Mouse (Mus musculus) retina, postnatal 7 days (tissue): Measurements from ENCODE around the gene Epha1.

Experiments
- DNase-seq: peaks from one replicate; pipeline ENCODE4 v3.0.0-alpha.2; 2012; ENCODE audit warnings: low read depth, low spot score

Epha1 gene

DNA sequence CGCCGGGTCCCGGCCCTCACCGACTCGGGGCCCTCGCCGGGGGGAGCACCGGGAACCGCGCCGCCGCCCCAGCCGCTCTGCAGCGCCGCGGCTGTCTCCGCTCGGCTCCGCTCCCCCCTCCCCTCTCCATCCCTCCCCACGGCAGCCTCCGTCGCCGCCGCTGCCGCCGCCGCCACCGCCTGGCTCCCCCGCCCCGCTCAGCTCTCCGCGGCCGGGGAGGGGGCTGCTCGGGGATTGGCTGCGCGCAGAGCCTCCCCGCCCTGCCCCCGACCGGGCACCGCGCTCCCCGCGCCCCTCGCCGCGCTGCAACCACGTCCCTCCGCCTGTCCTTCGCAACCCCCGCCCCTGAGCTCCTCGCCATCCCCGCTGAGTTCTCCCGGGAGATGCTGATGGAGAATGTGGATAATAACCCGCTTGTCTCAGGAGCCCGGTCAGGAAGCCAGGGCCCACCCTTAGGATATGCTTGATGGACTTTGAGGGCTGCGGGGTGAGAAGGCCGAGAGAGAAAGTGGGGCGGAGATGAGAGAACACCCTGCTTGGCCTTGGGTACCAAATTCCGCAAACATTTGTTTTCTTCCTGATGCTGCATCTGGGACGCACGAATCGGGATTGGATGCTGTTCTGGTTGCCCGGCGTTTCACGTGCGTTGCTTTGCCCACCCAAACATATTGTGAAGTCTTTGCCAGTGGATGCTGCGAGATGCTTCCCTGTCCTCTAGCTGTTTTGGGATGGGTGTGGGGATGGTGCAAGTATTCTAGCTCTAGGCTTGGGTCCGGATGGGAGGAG lies 48.4 kb downstream of the Epha1 start, which contains the start of gene Fam131b:
Fam131b (minus strand) TSS at position 162 of the 786 bp plus-strand sequence.
- DNase-seq: no peak

DNA sequence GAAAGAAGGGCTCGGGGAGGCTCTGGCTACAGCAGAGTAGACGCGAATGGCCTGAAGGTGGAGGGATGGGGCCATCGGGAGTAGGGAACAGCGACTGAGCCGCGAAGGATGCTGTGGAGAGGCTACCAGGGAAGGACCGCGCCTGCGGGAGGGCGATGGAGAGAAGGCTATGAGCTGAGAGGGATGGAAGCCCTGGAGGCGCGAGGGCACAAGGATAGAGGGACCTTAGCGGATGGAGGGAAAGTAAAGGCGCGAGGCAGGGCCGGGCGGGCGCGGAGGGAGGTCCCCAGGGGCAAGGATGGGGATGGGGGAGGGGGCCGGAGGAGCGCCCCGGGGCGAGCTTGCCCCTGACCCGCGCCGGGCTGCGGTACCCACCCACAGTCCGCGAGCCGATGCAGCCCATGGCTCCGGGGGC lies 49.0 kb downstream of the Epha1 start:
- DNase-seq: peak; percentile 3

DNA sequence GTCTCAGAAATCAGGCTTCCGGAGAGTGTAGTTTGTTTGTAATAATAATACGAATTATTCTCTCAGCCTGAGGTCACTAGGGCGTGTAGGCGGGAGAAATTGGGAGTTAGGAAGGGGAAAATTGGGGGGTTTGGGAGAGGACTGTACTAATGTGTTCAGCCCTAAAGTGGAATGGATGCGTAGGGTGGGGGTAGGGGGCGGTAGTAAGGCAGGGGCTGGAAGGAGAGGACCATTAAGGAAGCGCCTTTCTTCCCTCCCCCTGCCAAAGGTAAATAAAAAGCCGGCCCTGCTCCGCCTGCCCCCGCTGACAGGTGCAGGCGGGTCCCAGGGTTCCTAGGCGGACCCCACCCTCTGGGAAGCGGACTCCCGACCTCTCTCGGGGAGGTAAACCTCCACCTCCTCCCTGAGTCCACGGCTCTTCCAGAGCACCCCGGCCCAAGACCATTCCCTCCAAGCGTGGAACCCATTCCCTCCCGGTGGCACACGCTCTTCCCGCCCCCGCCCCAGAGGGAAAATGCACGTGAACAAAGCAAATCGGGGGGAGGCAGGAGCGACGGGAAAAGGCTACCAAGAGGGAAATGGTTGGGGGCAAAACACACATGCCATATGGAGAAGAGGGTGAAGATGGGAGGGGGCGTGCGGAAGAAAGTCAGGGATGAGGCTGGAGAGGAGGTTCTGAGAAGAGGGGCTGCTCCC lies 49.5 kb downstream of the Epha1 start:
- no peak for DNase-seq

DNA sequence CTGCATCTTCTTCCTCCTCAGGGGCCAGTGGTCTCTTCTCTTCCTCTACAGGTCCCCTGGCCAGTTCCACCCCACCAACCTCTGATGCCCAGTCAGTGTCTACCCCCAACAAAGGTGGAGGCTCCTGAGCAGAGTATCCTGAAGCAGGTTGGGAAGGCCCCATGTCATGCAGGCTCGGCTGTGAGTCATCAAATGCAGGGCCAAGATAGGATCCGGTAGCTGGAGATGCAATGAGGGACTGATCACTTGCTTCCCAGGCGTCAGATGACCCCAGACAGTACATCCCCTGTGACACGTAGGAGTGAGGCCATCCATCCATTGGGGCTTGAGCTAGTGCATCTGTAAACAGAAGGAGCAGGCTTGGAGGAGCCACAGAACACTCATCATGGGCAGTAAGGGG lies 54.8 kb downstream of the Epha1 start:
- DNase-seq: no peak

DNA sequence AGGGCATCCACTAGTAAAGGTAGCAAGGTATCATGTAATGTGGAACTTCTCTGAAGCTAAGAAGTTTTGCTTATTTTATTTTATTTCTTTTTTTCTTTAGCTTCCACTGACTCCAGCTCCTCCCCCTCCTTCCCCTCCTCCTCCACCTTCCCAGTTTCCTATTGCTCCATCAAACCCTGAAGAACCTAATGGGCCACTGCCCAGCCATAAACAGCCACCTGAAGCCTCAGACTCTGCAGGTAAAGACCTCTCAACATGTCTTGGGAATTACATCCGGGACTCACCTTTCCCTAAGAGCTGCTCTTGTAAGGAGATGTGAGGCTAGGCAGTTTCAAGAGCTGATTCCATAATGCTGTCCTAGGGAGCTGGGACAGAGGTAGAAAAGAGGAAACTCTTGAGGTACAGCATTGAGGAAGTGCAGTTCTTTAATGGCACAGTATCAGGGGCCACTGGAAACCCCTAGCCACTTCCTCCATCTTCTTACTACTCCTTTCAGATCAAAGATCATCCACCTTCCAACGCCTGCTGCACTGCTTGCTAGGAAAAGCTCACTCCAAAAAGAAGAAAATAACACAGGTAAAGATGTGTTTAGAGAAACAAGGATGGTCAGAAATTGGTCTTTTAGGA lies 62.5 kb downstream of the Epha1 start:
- no peak for DNase-seq

DNA sequence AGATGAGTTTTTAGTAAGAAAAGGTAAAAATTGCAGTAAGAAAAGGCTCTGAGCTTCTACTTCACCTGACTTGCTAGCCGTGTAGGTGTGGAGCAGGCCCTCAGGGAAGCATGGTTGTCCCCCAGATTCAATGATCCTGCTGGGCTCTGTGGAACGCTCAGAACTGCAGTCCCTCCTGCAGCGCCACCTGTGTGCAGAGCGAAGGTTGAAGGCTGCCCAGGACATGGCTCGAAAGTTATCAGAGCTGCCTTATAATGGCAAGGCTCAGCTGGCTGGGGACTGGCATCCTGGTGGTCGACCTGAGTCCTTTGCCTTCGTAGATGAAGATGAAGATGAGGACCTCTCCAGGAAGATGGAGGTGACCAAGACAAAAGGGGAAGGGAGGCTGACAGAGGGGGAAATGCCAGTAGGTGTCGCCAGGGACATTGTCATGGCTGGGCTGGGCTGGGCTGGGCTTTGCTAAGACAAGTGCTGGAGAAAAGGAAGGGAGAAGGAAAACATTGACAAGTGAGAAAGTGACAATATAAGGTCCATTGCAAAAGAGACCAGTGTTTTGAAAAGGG lies 63.2 kb downstream of the Epha1 start:
- no peak for DNase-seq
